Mouse (Mus musculus): ENCODE data around the gene Txn1.

DNA sequence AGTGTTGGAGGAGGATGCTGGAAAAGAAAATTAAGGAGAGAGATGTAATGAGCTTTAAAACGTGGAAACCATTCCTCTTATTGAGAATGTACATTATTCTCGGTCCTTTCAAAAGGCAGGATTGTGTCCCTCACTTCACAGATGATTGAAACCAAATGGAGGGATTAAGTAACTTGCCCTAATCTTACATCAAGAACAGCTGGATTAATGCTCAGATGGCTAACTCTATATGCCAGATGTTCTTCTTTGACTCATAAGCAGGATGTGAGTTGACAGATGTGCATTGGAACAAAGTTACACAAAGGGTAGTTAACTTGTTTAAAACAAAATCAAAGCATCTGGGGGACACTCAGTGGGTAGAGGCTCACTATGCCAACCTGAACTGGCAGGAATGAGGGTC is 49.5 kb downstream of the Txn1 start:
- TF ChIP-seq CTCF (IDR thresholded peaks at IDR 0.05; ENCODE audit: extremely low read depth, insufficient read depth, low read length): no peak
- no peak for TF ChIP-seq POLR2A (IDR thresholded peaks at IDR 0.05; ENCODE audit: extremely low read depth, insufficient read depth, low read length)
